Mouse (Mus musculus): ENCODE measurements at regions not wholly inside any gene's neighbourhood (a gene's known extent, or its start where the extent isn't known, plus 50 kb on each side); places are given as distances from the start of the nearest gene placed in this dataset.

- TF ChIP-seq CTCF (IDR thresholded peaks at IDR 0.05; ENCODE audit: control insufficient read depth, insufficient read depth, low read length): no peak
- TF ChIP-seq POLR2A (IDR thresholded peaks at IDR 0.05; ENCODE audit: borderline replicate concordance, control insufficient read depth, low read depth, low read length): no peak
- Histone ChIP-seq H3K27ac (ENCODE audit: control insufficient read depth, insufficient read depth, low read depth, low read length, poor library complexity) (no peak overlapping the region), H3K4me1 (ENCODE audit: control insufficient read depth, insufficient read depth, low read length) (no peaks in the 10 kb centered on the region), H3K4me3 (replicated peaks; ENCODE audit: control insufficient read depth, low read depth, low read length) (no peak overlapping the region)
- 84% methylated on average over 10 of the region's 10 CpGs for WGBS
Measured at GRCm38 (mm10) chr8:25343160-25343602, 519.0 kb upstream of the Adam5 start.

DNA sequence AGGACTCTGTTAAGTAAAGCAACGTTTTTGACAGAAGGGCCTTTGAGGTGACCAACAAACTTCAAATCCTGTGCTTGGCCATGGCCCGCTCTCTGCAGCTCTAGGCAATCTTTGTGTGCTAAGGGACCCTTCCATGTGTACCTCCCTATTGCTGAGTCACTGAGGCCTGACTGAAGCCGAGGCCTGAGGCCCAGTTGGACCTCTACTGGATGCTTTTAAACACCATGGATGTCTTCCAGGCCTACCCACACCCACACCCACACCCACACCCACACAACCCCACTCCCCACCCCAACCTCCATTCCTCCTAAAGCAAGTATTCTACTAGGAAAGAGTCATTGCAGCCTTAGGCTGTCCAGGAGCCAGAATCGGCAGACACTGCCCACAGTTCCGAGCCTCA is 518.3 kb upstream of the Adam5 start:
- TF ChIP-seq CTCF (IDR thresholded peaks at IDR 0.05; ENCODE audit: control insufficient read depth, insufficient read depth, low read length) (no peak), POLR2A (IDR thresholded peaks at IDR 0.05; ENCODE audit: borderline replicate concordance, control insufficient read depth, low read depth, low read length) (no peak)

GRCm38 (mm10) chr8:25341225-25341624 is 517.1 kb upstream of the Adam5 start:
- H3K4me3 ChIP-seq (replicated peaks; ENCODE audit: control insufficient read depth, low read depth, low read length): no peak overlapping the region
- no peaks in the 10 kb centered on the region for H3K4me1 ChIP-seq (ENCODE audit: control insufficient read depth, insufficient read depth, low read length)
- 79% methylated on average over 5 of the region's 5 CpGs for WGBS
- TF ChIP-seq POLR2A (IDR thresholded peaks at IDR 0.05; ENCODE audit: borderline replicate concordance, control insufficient read depth, low read depth, low read length) (no peak), CTCF (IDR thresholded peaks at IDR 0.05; ENCODE audit: control insufficient read depth, insufficient read depth, low read length) (no peak)
- H3K27ac ChIP-seq (ENCODE audit: control insufficient read depth, insufficient read depth, low read depth, low read length, poor library complexity): no peak overlapping the region

More for the DNA sequence above, 518.3 kb upstream of the Adam5 start:
- Histone ChIP-seq H3K4me3 (replicated peaks; ENCODE audit: control insufficient read depth, low read depth, low read length) (no peak overlapping the region), H3K4me1 (ENCODE audit: control insufficient read depth, insufficient read depth, low read length) (no peaks in the 10 kb centered on the region), H3K27ac (ENCODE audit: control insufficient read depth, insufficient read depth, low read depth, low read length, poor library complexity) (no peak overlapping the region)
- WGBS: 76% methylated on average over 5 of the region's 5 CpGs

DNA sequence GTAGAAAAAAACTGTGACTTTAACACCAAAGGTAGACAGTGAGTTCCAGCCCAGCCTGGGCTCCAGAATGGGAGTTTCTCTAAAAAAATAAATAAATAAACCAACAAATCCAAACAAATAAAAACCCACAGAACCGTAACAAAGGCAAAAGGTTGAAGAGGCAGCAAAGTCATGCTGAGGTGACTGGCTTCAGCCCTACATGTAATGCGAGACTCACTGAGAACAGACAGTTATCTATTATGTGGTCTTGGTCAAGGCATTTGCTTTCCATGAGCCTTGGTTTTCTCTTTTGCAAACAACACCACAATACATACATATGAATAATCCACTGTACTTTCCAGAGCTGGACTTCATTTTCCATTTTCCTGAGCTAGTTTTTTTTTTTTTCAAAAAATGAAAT is 516.6 kb upstream of the Adam5 start:
- TF ChIP-seq POLR2A (IDR thresholded peaks at IDR 0.05; ENCODE audit: borderline replicate concordance, control insufficient read depth, low read depth, low read length) (no peak), CTCF (IDR thresholded peaks at IDR 0.05; ENCODE audit: control insufficient read depth, insufficient read depth, low read length) (no peak)
- Histone ChIP-seq H3K27ac (ENCODE audit: control insufficient read depth, insufficient read depth, low read depth, low read length, poor library complexity) (no peak overlapping the region), H3K4me1 (ENCODE audit: control insufficient read depth, insufficient read depth, low read length) (no peaks in the 10 kb centered on the region), H3K4me3 (replicated peaks; ENCODE audit: control insufficient read depth, low read depth, low read length) (no peak overlapping the region)
- WGBS: 70% methylated on average over 2 of the region's 2 CpGs

DNA sequence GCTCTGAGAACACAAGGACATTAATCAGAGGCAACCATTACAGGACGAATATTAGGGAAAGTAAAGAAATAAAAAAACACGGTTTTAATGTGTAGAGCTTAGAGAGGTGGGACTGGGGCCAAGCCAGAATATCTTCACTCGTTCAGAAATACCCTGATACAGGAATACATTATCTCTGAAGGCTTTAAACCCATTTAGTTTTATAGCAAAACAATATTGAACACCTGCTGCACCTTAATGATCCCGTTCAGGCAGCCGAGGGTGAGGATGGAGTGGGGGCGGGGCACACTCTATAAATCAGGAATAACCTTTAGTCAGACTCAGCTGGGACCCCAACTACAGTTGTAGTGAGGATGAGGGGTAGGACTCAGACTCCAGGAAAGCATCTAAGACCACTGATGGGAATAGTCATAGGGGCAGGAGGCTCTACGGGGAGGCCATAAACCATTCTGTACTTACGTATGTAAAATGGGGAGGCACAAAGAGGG is 508.0 kb upstream of the Adam5 start:
- WGBS: 71% methylated on average over 8 of the region's 8 CpGs
- TF ChIP-seq POLR2A (IDR thresholded peaks at IDR 0.05; ENCODE audit: borderline replicate concordance, control insufficient read depth, low read depth, low read length) (no peak), CTCF (IDR thresholded peaks at IDR 0.05; ENCODE audit: control insufficient read depth, insufficient read depth, low read length) (no peak)

DNA sequence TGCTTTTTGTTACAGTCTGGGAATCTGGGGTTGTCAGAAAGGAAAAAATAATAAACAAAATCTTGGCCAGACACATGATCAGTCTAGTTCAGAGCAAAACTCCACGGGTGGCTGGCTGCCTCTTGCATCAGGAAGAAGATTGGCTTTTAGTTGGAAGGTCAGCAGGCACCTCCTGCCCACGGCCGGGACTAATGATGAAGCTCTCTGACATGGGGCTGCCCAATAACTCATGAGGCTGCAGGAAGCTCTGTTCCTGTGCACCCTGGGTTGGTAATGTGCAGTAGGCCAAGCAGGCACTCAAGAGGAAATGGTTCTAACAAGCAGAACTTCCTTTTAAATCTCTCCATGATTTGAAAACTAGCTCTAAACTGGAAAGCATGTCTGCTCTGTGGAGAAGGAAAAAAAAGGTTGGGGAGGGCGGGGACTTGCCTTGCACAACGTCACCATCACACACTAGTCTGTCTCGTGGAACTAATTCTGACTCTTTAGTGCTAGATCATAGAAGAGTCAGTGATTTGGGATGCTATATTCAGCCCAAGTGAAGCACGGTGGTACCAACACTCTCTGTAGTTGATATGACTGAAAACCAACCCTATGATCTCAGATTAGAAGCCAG is 507.1 kb upstream of the Adam5 start:
- Histone ChIP-seq H3K4me1 (ENCODE audit: control insufficient read depth, insufficient read depth, low read length) (no peaks in the 10 kb centered on the region), H3K4me3 (replicated peaks; ENCODE audit: control insufficient read depth, low read depth, low read length) (no peak overlapping the region), H3K27ac (ENCODE audit: control insufficient read depth, insufficient read depth, low read depth, low read length, poor library complexity) (no peak overlapping the region)
- TF ChIP-seq POLR2A (IDR thresholded peaks at IDR 0.05; ENCODE audit: borderline replicate concordance, control insufficient read depth, low read depth, low read length) (no peak), CTCF (IDR thresholded peaks at IDR 0.05; ENCODE audit: control insufficient read depth, insufficient read depth, low read length) (no peak)
- 2% methylated on average over 7 of the region's 7 CpGs for WGBS

More for the DNA sequence above, 508.0 kb upstream of the Adam5 start:
- Histone ChIP-seq H3K4me1 (ENCODE audit: control insufficient read depth, insufficient read depth, low read length) (no peaks in the 10 kb centered on the region), H3K27ac (ENCODE audit: control insufficient read depth, insufficient read depth, low read depth, low read length, poor library complexity) (no peak overlapping the region), H3K4me3 (replicated peaks; ENCODE audit: control insufficient read depth, low read depth, low read length) (no peak overlapping the region)

DNA sequence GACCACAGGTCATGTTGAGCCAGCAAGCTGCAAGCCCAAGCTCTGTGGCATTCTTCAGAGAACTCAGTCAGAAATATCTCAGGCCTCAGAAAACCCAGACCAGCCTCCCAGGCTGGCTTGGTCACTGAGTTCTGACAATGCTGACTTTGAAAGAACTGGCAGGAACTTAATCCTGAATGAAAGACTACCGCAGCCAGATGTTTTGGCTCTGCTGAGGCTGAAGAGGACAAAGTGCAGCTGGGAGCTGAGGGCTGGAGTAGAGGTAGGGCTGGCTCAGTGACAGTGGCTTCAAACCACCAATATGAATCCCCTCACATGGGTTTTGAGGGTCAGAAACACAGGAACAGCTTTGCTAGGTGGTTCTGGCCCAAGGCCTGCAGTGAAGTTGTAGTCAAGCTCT is 505.6 kb upstream of the Adam5 start:
- no peak overlapping the region for H3K4me3 ChIP-seq (replicated peaks; ENCODE audit: control insufficient read depth, low read depth, low read length)
- no peaks in the 10 kb centered on the region for H3K4me1 ChIP-seq (ENCODE audit: control insufficient read depth, insufficient read depth, low read length)
- no peak for TF ChIP-seq CTCF (IDR thresholded peaks at IDR 0.05; ENCODE audit: control insufficient read depth, insufficient read depth, low read length)
- TF ChIP-seq POLR2A (IDR thresholded peaks at IDR 0.05; ENCODE audit: borderline replicate concordance, control insufficient read depth, low read depth, low read length): no peak
- WGBS: 83% methylated on average over 1 of the region's 1 CpGs
- H3K27ac ChIP-seq (ENCODE audit: control insufficient read depth, insufficient read depth, low read depth, low read length, poor library complexity): no peak overlapping the region

- TF ChIP-seq CTCF (IDR thresholded peaks at IDR 0.05; ENCODE audit: control insufficient read depth, insufficient read depth, low read length) (no peak), POLR2A (IDR thresholded peaks at IDR 0.05; ENCODE audit: borderline replicate concordance, control insufficient read depth, low read depth, low read length) (no peak)
- no peaks in the 10 kb centered on the region for H3K4me1 ChIP-seq (ENCODE audit: control insufficient read depth, insufficient read depth, low read length)
- WGBS: 32% methylated on average over 3 of the region's 3 CpGs
- H3K27ac ChIP-seq (ENCODE audit: control insufficient read depth, insufficient read depth, low read depth, low read length, poor library complexity): no peak overlapping the region
- no peak overlapping the region for H3K4me3 ChIP-seq (replicated peaks; ENCODE audit: control insufficient read depth, low read depth, low read length)
Measured at GRCm38 (mm10) chr8:25328318-25328717, 504.1 kb upstream of the Adam5 start.

GRCm38 (mm10) chr8:25326930-25327329 is 502.8 kb upstream of the Adam5 start:
- TF ChIP-seq POLR2A (IDR thresholded peaks at IDR 0.05; ENCODE audit: borderline replicate concordance, control insufficient read depth, low read depth, low read length) (no peak), CTCF (IDR thresholded peaks at IDR 0.05; ENCODE audit: control insufficient read depth, insufficient read depth, low read length) (no peak)
- 77% methylated on average over 6 of the region's 6 CpGs for WGBS
- H3K4me1 ChIP-seq (ENCODE audit: control insufficient read depth, insufficient read depth, low read length): no peaks in the 10 kb centered on the region
- H3K27ac ChIP-seq (ENCODE audit: control insufficient read depth, insufficient read depth, low read depth, low read length, poor library complexity): no peak overlapping the region
- H3K4me3 ChIP-seq (replicated peaks; ENCODE audit: control insufficient read depth, low read depth, low read length): no peak overlapping the region
